Mouse (Mus musculus): ENCODE data around the gene Cpa2.

- TF ChIP-seq MAFK (IDR thresholded peaks at IDR 0.05; ENCODE audit: insufficient read depth, low read depth, low read length) = no peak
- TF ChIP-seq CHD2 (IDR thresholded peaks at IDR 0.05; ENCODE audit: low read depth, low read length) = no peak
- TF ChIP-seq ZNF384 (IDR thresholded peaks at IDR 0.05; ENCODE audit: low read depth, low read length) = no peak
Measured at GRCm38 (mm10) chr6:30600995-30601394, 59.6 kb downstream of the Cpa2 start.

Data from ES-E14 (cell line).